Comparison of ENCODE assay signal across 8 mouse cellular contexts in genomic region chr19:27217404-27217940, GRCm38 (mm10). TPM values are rescaled to one million over a fixed set of nuclear protein-coding genes. Genes with fewer than 3 reads are reported as not detected.
A peak's percentile ranks its signal among the peaks of the same experiment; 100 is the strongest.
DNase-seq lines count a peak whose midpoint lies in the region; ATAC-seq and TF ChIP-seq lines count a peak whose summit lies in the region.

No protein-coding gene starts in this region.

- H3K9ac ChIP-seq in forebrain, embryonic 13.5 days, result peak overlapping the region; percentile 81
- H3K9ac ChIP-seq in heart, embryonic 16.5 days (ENCODE audit: low read length), result peak overlapping the region; percentile 86
- peak overlapping the region; percentile 34; the same call in 1 of the 2 replicates for H3K9ac ChIP-seq in liver, embryonic 16.5 days (ENCODE audit: low read depth, low read length)

- H3K4me2 ChIP-seq in forebrain, embryonic 13.5 days, result peak overlapping the region; percentile 91
- peak overlapping the region; percentile 92 for H3K4me2 ChIP-seq in heart, embryonic 16.5 days (ENCODE audit: low read depth, low read length)
- peak overlapping the region; percentile 66 for H3K4me2 ChIP-seq in liver, embryonic 16.5 days (ENCODE audit: low read depth, low read length)

- peak overlapping the region; percentile 77 for H3K4me3 ChIP-seq in forebrain, embryonic 13.5 days
- H3K4me3 ChIP-seq in heart, embryonic 16.5 days (ENCODE audit: low read length), result peak overlapping the region; percentile 78
- H3K4me3 ChIP-seq in liver, embryonic 16.5 days (ENCODE audit: low read depth, low read length), result peak overlapping the region; percentile 57
- H3K4me3 ChIP-seq in olfactory bulb, adult 2 months (ENCODE audit: insufficient read depth, low read depth, low read length), result peak overlapping the region; percentile 90

- peak; percentile 5 for DNase-seq in ES-CJ7 (ENCODE audit: low read depth, low spot score)
- DNase-seq in brain, embryonic 14.5 days (ENCODE audit: low read depth), result peak; percentile 92
- peak; percentile 43 to 73 for DNase-seq in kidney, postnatal 36 days
- DNase-seq in urinary bladder, postnatal 25 days (ENCODE audit: low spot score), result peak; percentile 29

- no peak for TF ChIP-seq CTCF in brain, embryonic 14.5 days (IDR thresholded peaks at IDR 0.05; ENCODE audit: borderline replicate concordance, extremely low read depth, insufficient read depth, insufficient read length)
- TF ChIP-seq CTCF in olfactory bulb, adult 2 months (IDR thresholded peaks at IDR 0.05; ENCODE audit: insufficient read depth, low read depth, low read length), result no peak

- H3K9me3 ChIP-seq in forebrain, embryonic 13.5 days (replicated peaks), result no peaks in the 10 kb centered on the region
- H3K9me3 ChIP-seq in heart, embryonic 16.5 days (replicated peaks; ENCODE audit: control insufficient read depth, low read length), result no peaks in the 10 kb centered on the region
- no peaks in the 10 kb centered on the region for H3K9me3 ChIP-seq in liver, embryonic 16.5 days (replicated peaks; ENCODE audit: control insufficient read depth, low read length)

- peaks cover 24% of the 10 kb centered on the region for H3K4me1 ChIP-seq in forebrain, embryonic 13.5 days
- peaks cover 28% of the 10 kb centered on the region for H3K4me1 ChIP-seq in heart, embryonic 16.5 days (ENCODE audit: control insufficient read depth, insufficient read depth, low read length)
- no peaks in the 10 kb centered on the region; the same call in 1 of the 2 replicates for H3K4me1 ChIP-seq in liver, embryonic 16.5 days (ENCODE audit: control insufficient read depth, low read depth, low read length)
- H3K4me1 ChIP-seq in olfactory bulb, adult 2 months (ENCODE audit: control insufficient read depth, insufficient read depth, low read length), result peaks cover 7% of the 10 kb centered on the region

- peak overlapping the region; percentile 87 for H3K27ac ChIP-seq in forebrain, embryonic 13.5 days
- peak overlapping the region; percentile 85 for H3K27ac ChIP-seq in heart, embryonic 16.5 days (ENCODE audit: low read length)
- no peak overlapping the region for H3K27ac ChIP-seq in liver, embryonic 16.5 days (ENCODE audit: low read length)
- peak overlapping the region; percentile 80 for H3K27ac ChIP-seq in olfactory bulb, adult 2 months (ENCODE audit: insufficient read depth, low read depth, low read length)

- H3K36me3 ChIP-seq in forebrain, embryonic 13.5 days (ENCODE audit: poor library complexity, severe bottlenecking), result no peaks in the 10 kb centered on the region
- no peaks in the 10 kb centered on the region for H3K36me3 ChIP-seq in heart, embryonic 16.5 days (ENCODE audit: control insufficient read depth, insufficient read depth)
- no peaks in the 10 kb centered on the region for H3K36me3 ChIP-seq in liver, embryonic 16.5 days (ENCODE audit: control insufficient read depth, insufficient read depth)

- peaks cover 14% of the 10 kb centered on the region for H3K27me3 ChIP-seq in forebrain, embryonic 13.5 days
- peaks cover 11% of the 10 kb centered on the region for H3K27me3 ChIP-seq in heart, embryonic 16.5 days (ENCODE audit: control insufficient read depth, insufficient read depth, low read length)
- H3K27me3 ChIP-seq in liver, embryonic 16.5 days (ENCODE audit: control insufficient read depth, insufficient read depth, low read depth, low read length), result peaks cover 34% of the 10 kb centered on the region

- WGBS in forebrain, embryonic 13.5 days, result 1% methylated on average over 49 of the region's 52 CpGs
- WGBS in heart, embryonic 16.5 days, result under 1% methylated on average over 50 of the region's 52 CpGs
- WGBS in liver, embryonic 16.5 days (ENCODE audit: insufficient replicate concordance), result under 1% methylated on average over 45 of the region's 52 CpGs
- under 1% methylated on average over 51 of the region's 52 CpGs for WGBS in olfactory bulb, adult 2 months

- peak; percentile 32; the same call in 1 of the 2 replicates for TF ChIP-seq POLR2A in brain, embryonic 14.5 days (IDR thresholded peaks at IDR 0.05; ENCODE audit: borderline replicate concordance, extremely low read depth, insufficient read depth, insufficient read length, poor library complexity, severe bottlenecking)
- no peak for TF ChIP-seq POLR2A in olfactory bulb, adult 2 months (IDR thresholded peaks at IDR 0.05; ENCODE audit: insufficient read depth, low read depth, low read length)

- ATAC-seq in forebrain, embryonic 13.5 days, result peak; percentile 74
- ATAC-seq in heart, embryonic 16.5 days (replicated peaks; ENCODE audit: extremely low read depth, insufficient read depth, low FRiP score), result peak; percentile 54
- no peak; the same call in 1 of the 2 replicates for ATAC-seq in liver, embryonic 16.5 days (ENCODE audit: low read depth)

RNA-seq across cellular contexts. Expression of gene Vldlr, which starts 1.2 kb away (rescaled TPM):
- polyA plus RNA-seq in brain, embryonic 14.5 days (2012; rRNA removed), result 26.5 and 29.5 TPM in 2 replicates
- 20.8 and 21.4 TPM in 2 replicates for polyA plus RNA-seq in forebrain, embryonic 13.5 days (2015; fragmentation: Nextera tagmentation; extraction: Ambion mirVana)
- polyA plus RNA-seq in heart, embryonic 16.5 days (2015; fragmentation: Nextera tagmentation; extraction: Ambion mirVana), result 32.5 and 38.7 TPM in 2 replicates
- polyA plus RNA-seq in liver, embryonic 16.5 days (2015; fragmentation: Nextera tagmentation; extraction: Ambion mirVana), result 2.1 TPM in 2 replicates
- polyA plus RNA-seq in olfactory bulb, adult 2 months (2012; ENCODE audit: insufficient read depth, insufficient read length, low replicate concordance, missing spikeins), result not detected in 2 replicates

Comparison
In these comparisons a context has a peak if more than half of its experiments do, and no peak if none do; other contexts are left out.
1. DNase-seq: peak in every context shown above with its lines; median percentile 92 in brain, embryonic 14.5 days; 58 in kidney, postnatal 36 days; 29 in urinary bladder, postnatal 25 days; 5 in ES-CJ7.
2. H3K9ac ChIP-seq: peak in every context shown above with its lines; median percentile 86 in heart, embryonic 16.5 days; 81 in forebrain, embryonic 13.5 days; 34 in liver, embryonic 16.5 days.